Comparison of ENCODE assay signal across 17 mouse cellular contexts in the genomic region with DNA sequence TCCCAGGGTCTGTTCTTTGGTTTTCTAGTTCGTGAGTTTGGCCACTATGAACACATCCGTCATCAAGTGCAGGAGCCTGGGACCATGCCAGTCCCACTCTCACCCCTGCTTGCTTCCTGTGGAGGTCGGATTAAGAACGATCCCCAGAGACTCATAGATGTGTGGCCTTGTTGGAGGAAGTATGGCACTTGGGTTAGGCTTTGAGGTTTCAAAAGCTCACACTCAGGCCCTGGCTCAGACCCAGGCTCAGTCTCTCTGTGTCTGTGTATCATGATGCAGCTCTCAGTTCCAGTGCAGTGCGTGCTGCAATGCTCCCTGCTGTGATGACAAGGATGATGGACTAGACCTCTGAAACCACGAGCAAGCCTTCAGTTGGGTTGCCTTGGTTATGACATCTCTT. TPM values are rescaled to one million over a fixed set of nuclear protein-coding genes. Genes with fewer than 3 reads are reported as not detected.
A peak's percentile ranks its signal among the peaks of the same experiment; 100 is the strongest.
DNase-seq lines count a peak whose midpoint lies in the region; ATAC-seq lines count a peak whose summit lies in the region.
"Had no signal": no experiment of that assay in that cellular context is flagged by ENCODE, and none has a peak within 500 bp of the region (broad histone marks: within the 10 kb centered on the region; RNA-seq: fewer than 3 reads in every experiment).

No protein-coding gene starts in this region.

- no peaks in the 10 kb centered on the region for H3K27me3 ChIP-seq in lung, embryonic 16.5 days (ENCODE audit: control insufficient read depth, insufficient read depth, low read depth, low read length)
- H3K27me3 ChIP-seq: forebrain, embryonic 12.5 days; neural tube, embryonic 12.5 days; stomach, embryonic 15.5 days had no signal

- peak; percentile 17; the same call in 1 of the 2 replicates for ATAC-seq in lung, embryonic 16.5 days (ENCODE audit: low read depth)

- peak; percentile 46 to 78 for DNase-seq in adrenal gland, adult (ENCODE audit: inconsistent age in 2 of 2, low spot score in 1 of 2)
- DNase-seq in adrenal gland, adult 18-20 months (ENCODE audit: low spot score in 2 of 2): no peak
- DNase-seq in lung, adult 18-20 months: no peak
- peak; percentile 53 to 68 for DNase-seq in adrenal gland, postnatal 36 days
- peak; percentile 42 to 51 for DNase-seq in natural killer cell, adult 2 months (ENCODE audit: low spot score in 2 of 2)
- DNase-seq in layer of hippocampus, postnatal 25 days (ENCODE audit: extremely low spot score in 1 of 2, low spot score in 1 of 2): no peak
- DNase-seq in ovary, postnatal 14 days (ENCODE audit: low spot score): no peak
- DNase-seq: cerebellum, postnatal 25 days; layer of hippocampus, adult 9-11 months; midbrain, embryonic 14.5 days had no signal

- no peaks in the 10 kb centered on the region; the same call in 1 of the 2 replicates for H3K4me1 ChIP-seq in lung, embryonic 16.5 days (replicated peaks; ENCODE audit: control insufficient read depth, insufficient read depth, low read length)
- H3K4me1 ChIP-seq: neural tube, embryonic 12.5 days had no signal

- no peaks in the 10 kb centered on the region for H3K9me3 ChIP-seq in lung, embryonic 16.5 days (ENCODE audit: control insufficient read depth, low read length)
- H3K9me3 ChIP-seq: forebrain, embryonic 12.5 days; hindbrain, embryonic 10.5 days; liver, embryonic 12.5 days; neural tube, embryonic 12.5 days; stomach, embryonic 15.5 days had no signal

- H3K9ac ChIP-seq in lung, embryonic 16.5 days (ENCODE audit: low read length): no peak overlapping the region
- H3K9ac ChIP-seq: forebrain, embryonic 12.5 days; liver, embryonic 12.5 days; neural tube, embryonic 12.5 days; stomach, embryonic 15.5 days had no signal

- no peaks in the 10 kb centered on the region for H3K36me3 ChIP-seq in lung, embryonic 16.5 days (ENCODE audit: control insufficient read depth, insufficient read depth, low read length)
- H3K36me3 ChIP-seq: forebrain, embryonic 12.5 days; hindbrain, embryonic 10.5 days; liver, embryonic 12.5 days; neural tube, embryonic 12.5 days; stomach, embryonic 15.5 days had no signal

- no peak overlapping the region for H3K27ac ChIP-seq in lung, embryonic 16.5 days (ENCODE audit: low read length)
- H3K27ac ChIP-seq: forebrain, embryonic 12.5 days; hindbrain, embryonic 10.5 days; kidney, postnatal 0 days; liver, embryonic 12.5 days; neural tube, embryonic 12.5 days; stomach, embryonic 15.5 days had no signal

- WGBS in lung, embryonic 16.5 days: 37% methylated on average over 6 of the region's 6 CpGs

- H3K4me2 ChIP-seq in lung, embryonic 16.5 days (ENCODE audit: low read depth, low read length): no peak overlapping the region
- H3K4me2 ChIP-seq: forebrain, embryonic 12.5 days; liver, embryonic 12.5 days; neural tube, embryonic 12.5 days; stomach, embryonic 15.5 days had no signal

- no peak overlapping the region for H3K4me3 ChIP-seq in lung, embryonic 16.5 days (ENCODE audit: low read length)
- H3K4me3 ChIP-seq: forebrain, embryonic 12.5 days; hindbrain, embryonic 10.5 days; liver, embryonic 12.5 days; neural tube, embryonic 12.5 days; stomach, embryonic 15.5 days had no signal

RNA-seq across cellular contexts. Expression of a gene that starts 4.4 kb away (rescaled TPM):
- under 1 TPM; 0.51 to 0.53 TPM for total RNA-seq in adrenal gland, adult 18-20 months (2021)
- polyA plus RNA-seq in lung, embryonic 16.5 days (2015; fragmentation: Nextera tagmentation; extraction: Ambion mirVana): not detected in 2 replicates
- 1 to 10 TPM in 1 of 2 experiments, under 1 TPM in 1; 0.86 to 1.3 TPM for total RNA-seq in adrenal gland, postnatal 36 days (2021)
- total RNA-seq in layer of hippocampus, postnatal 25 days (2021): under 1 TPM; 0.30 to 0.35 TPM
- polyA plus RNA-seq: forebrain, embryonic 12.5 days; kidney, postnatal 0 days; midbrain, embryonic 14.5 days; neural tube, embryonic 12.5 days had no signal

RNA-seq across cellular contexts. Expression of a gene that starts 60.0 kb away (rescaled TPM):
- total RNA-seq in adrenal gland, adult 18-20 months (2021): 10 to 100 TPM; 20.4 to 23.9 TPM
- 0.40 and 1.0 TPM in 2 replicates for polyA plus RNA-seq in lung, embryonic 16.5 days (2015; fragmentation: Nextera tagmentation; extraction: Ambion mirVana)
- 10 to 100 TPM; 21.0 to 24.4 TPM for total RNA-seq in adrenal gland, postnatal 36 days (2021)
- 100 to 1,000 TPM; 516 to 583 TPM for total RNA-seq in layer of hippocampus, postnatal 25 days (2021)

Comparison
In these comparisons a context has a peak if more than half of its experiments do, and no peak if none do; other contexts are left out.
1. DNase-seq: peak in adrenal gland, adult (2 of 2), adrenal gland, postnatal 36 days (2 of 2) and natural killer cell, adult 2 months (2 of 2); none in adrenal gland, adult 18-20 months (0 of 2), lung, adult 18-20 months (0 of 2), layer of hippocampus, postnatal 25 days (0 of 2) and ovary, postnatal 14 days (single experiment).
2. RNA of a gene that starts 60.0 kb away (total RNA-seq): 516 to 583 TPM in layer of hippocampus, postnatal 25 days; 21.0 to 24.4 TPM in adrenal gland, postnatal 36 days and 20.4 to 23.9 TPM in adrenal gland, adult 18-20 months; every median in the first group is over 10 times any median in the second.